Mouse (Mus musculus) frontal cortex, adult 2 months (tissue): Measurements from ENCODE around the gene Gpn3. TPM values are rescaled to one million over a fixed set of nuclear protein-coding genes. Genes with fewer than 3 reads are reported as not detected.

ENCODE experiments used
- DNase-seq, 2 experiments: peaks; one replicate each; pipeline ENCODE4 v3.0.0; 2022; ENCODE audit warnings: low spot score in 1 of 2; ENCODE audit errors: extremely low spot score in 1 of 2
- polyA plus RNA-seq: library from polyadenylated mRNA; depleted of rRNA; stranded (reverse); fragments of >200 nt; gene quantifications from 2 replicates; pipeline ENCODE4 v1.2.3, GENCODE M21; 2012

Gene Gpn3
- polyA plus RNA-seq, 1 experiment = 33.0 TPM

GRCm38 (mm10) chr5:122379374-122380155 lies 7.9 kb downstream of the Gpn3 start:
- DNase-seq = peak; percentile 73 to 89

- no peak for DNase-seq
These were observed 18.3 kb downstream of the Gpn3 start for GRCm38 (mm10) chr5:122390006-122390405.

GRCm38 (mm10) chr5:122390671-122391070 lies 19.0 kb downstream of the Gpn3 start:
- DNase-seq = no peak

- DNase-seq = no peak
These were observed 19.6 kb downstream of the Gpn3 start for GRCm38 (mm10) chr5:122391178-122391785.

GRCm38 (mm10) chr5:122391786-122392180 lies 20.1 kb downstream of the Gpn3 start, which contains the start of gene Arpc3:
TSS of gene Arpc3 (plus strand) at chr5:122391878.
- peak; percentile 69 to 95 for DNase-seq

GRCm38 (mm10) chr5:122392227-122393004 lies 20.7 kb downstream of the Gpn3 start:
- DNase-seq = no peak

GRCm38 (mm10) chr5:122393887-122394286 lies 22.2 kb downstream of the Gpn3 start:
- DNase-seq = peak in 1 of 2 experiments; percentile 81

GRCm38 (mm10) chr5:122396791-122397190 lies 25.1 kb downstream of the Gpn3 start:
- no peak for DNase-seq

GRCm38 (mm10) chr5:122397495-122397894 lies 25.8 kb downstream of the Gpn3 start:
- no peak for DNase-seq

- DNase-seq = no peak
These were observed 28.2 kb downstream of the Gpn3 start for GRCm38 (mm10) chr5:122399871-122400270.

GRCm38 (mm10) chr5:122400628-122401302 lies 29.1 kb downstream of the Gpn3 start:
- DNase-seq = peak in 1 of 2 experiments; percentile 67

- peak in 1 of 2 experiments; percentile 85 for DNase-seq
These were observed 29.6 kb downstream of the Gpn3 start for GRCm38 (mm10) chr5:122401303-122401640.

- DNase-seq = no peak
These were observed 30.5 kb downstream of the Gpn3 start for GRCm38 (mm10) chr5:122402160-122402559.

GRCm38 (mm10) chr5:122402772-122403171 lies 31.1 kb downstream of the Gpn3 start:
- DNase-seq = peak; percentile 62 to 68

- no peak for DNase-seq
These were observed 31.7 kb downstream of the Gpn3 start for GRCm38 (mm10) chr5:122403362-122403761.

GRCm38 (mm10) chr5:122405537-122405936 lies 33.9 kb downstream of the Gpn3 start:
- no peak for DNase-seq

- DNase-seq = no peak
These were observed 38.3 kb downstream of the Gpn3 start for GRCm38 (mm10) chr5:122409692-122410645.

- no peak for DNase-seq
These were observed 40.2 kb downstream of the Gpn3 start for GRCm38 (mm10) chr5:122411892-122412291.

GRCm38 (mm10) chr5:122412826-122413225 lies 41.1 kb downstream of the Gpn3 start:
- no peak for DNase-seq

- DNase-seq = no peak
These were observed 42.7 kb downstream of the Gpn3 start for GRCm38 (mm10) chr5:122414351-122414750.
